Mouse (Mus musculus) neutrophil, adult 5-6 weeks (primary cell): ENCODE results near the gene Olfr1392. TPM values are rescaled to one million over a fixed set of nuclear protein-coding genes. Genes with fewer than 3 reads are reported as not detected.

Experiments used
- ATAC-seq: fragments of 151-379, 151-347 bp; 2 replicates; pipeline ENCODE4 v1.8.0; 2017; ENCODE audit warnings: mild to moderate bottlenecking, moderate TSS enrichment; ENCODE audit not compliant: insufficient number of reproducible peaks, poor library complexity, low FRiP score, severe bottlenecking; ENCODE audit errors: extremely low read depth
- total RNA-seq: library from RNA; stranded (forward); fragments of 200-1000 nt; gene quantifications from 2 replicates; pipeline ENCODE4 v1.2.3, GENCODE M21; 2017

The Olfr1392 gene
- total RNA-seq, 1 experiment from 2014 or later = 0.58 TPM

- peak; percentile 61 for ATAC-seq
Observed at GRCm38 (mm10) chr11:49250422-49251379, 34.4 kb upstream of the Olfr1392 start.

GRCm38 (mm10) chr11:49251380-49251761 is 33.7 kb upstream of the Olfr1392 start:
- no peak for ATAC-seq

GRCm38 (mm10) chr11:49252048-49252447 is 33.0 kb upstream of the Olfr1392 start:
- ATAC-seq = no peak

GRCm38 (mm10) chr11:49253035-49253434 is 32.0 kb upstream of the Olfr1392 start:
- no peak for ATAC-seq

GRCm38 (mm10) chr11:49259296-49259695 is 25.8 kb upstream of the Olfr1392 start:
- no peak for ATAC-seq

GRCm38 (mm10) chr11:49259829-49260228 is 25.3 kb upstream of the Olfr1392 start:
- ATAC-seq = no peak

GRCm38 (mm10) chr11:49260598-49261312 is 24.3 kb upstream of the Olfr1392 start:
- peak; percentile 17; the same call in 1 of the 2 replicates for ATAC-seq

GRCm38 (mm10) chr11:49261313-49261855 is 23.7 kb upstream of the Olfr1392 start:
- no peak for ATAC-seq

GRCm38 (mm10) chr11:49262286-49262685 is 22.8 kb upstream of the Olfr1392 start:
- ATAC-seq = no peak

GRCm38 (mm10) chr11:49263149-49263548 is 21.9 kb upstream of the Olfr1392 start:
- ATAC-seq = no peak

GRCm38 (mm10) chr11:49264081-49264480 is 21.0 kb upstream of the Olfr1392 start:
- ATAC-seq = no peak

- no peak for ATAC-seq
Observed at GRCm38 (mm10) chr11:49264622-49265021, 20.5 kb upstream of the Olfr1392 start.

- ATAC-seq = no peak
Observed at GRCm38 (mm10) chr11:49265101-49265500, 20.0 kb upstream of the Olfr1392 start.

GRCm38 (mm10) chr11:49266671-49267070 is 18.4 kb upstream of the Olfr1392 start:
- no peak for ATAC-seq

- ATAC-seq = no peak
Observed at GRCm38 (mm10) chr11:49267316-49267715, 17.8 kb upstream of the Olfr1392 start.

- no peak for ATAC-seq
Observed at GRCm38 (mm10) chr11:49267970-49268579, 17.0 kb upstream of the Olfr1392 start.

GRCm38 (mm10) chr11:49269761-49270160 is 15.3 kb upstream of the Olfr1392 start:
- no peak for ATAC-seq

GRCm38 (mm10) chr11:49270368-49270767 is 14.7 kb upstream of the Olfr1392 start:
- no peak for ATAC-seq

GRCm38 (mm10) chr11:49271334-49271733 is 13.7 kb upstream of the Olfr1392 start:
- ATAC-seq = peak; percentile 74
